Mouse (Mus musculus) MEL (cell line): Measurements from ENCODE around the gene Tbc1d10c. TPM values are rescaled to one million over a fixed set of nuclear protein-coding genes. Genes with fewer than 3 reads are reported as not detected.

Source experiments
- DNase-seq: peaks from one replicate; pipeline ENCODE4 v3.0.0; 2011; ENCODE audit warnings: low read depth, low spot score
- H3K27ac ChIP-seq: 2 replicates; pipeline ENCODE4 v1.5.1; 2012; ENCODE audit warnings: low read depth, mild to moderate bottlenecking, control low read depth, low read length, moderate library complexity; ENCODE audit not compliant: control insufficient read depth
- H3K27me3 ChIP-seq, 2 experiments: fragments of 150-350 bp in 1 of 2; sonication (generic) in 1 of 2; 2 replicates each; pipeline ENCODE4 v1.6.1; 2012; ENCODE audit warnings: low read length in 2 of 2, mild to moderate bottlenecking in 2 of 2, improper control_type of control experiment in 1 of 2, moderate library complexity in 1 of 2; ENCODE audit not compliant: insufficient read depth in 2 of 2, control insufficient read depth in 1 of 2
- H3K36me3 ChIP-seq, 2 experiments: 2 replicates each; pipeline ENCODE4 v1.6.1; 2012 to 2014; ENCODE audit warnings: low read length in 2 of 2, improper control_type of control experiment in 1 of 2, inconsistent platforms in 1 of 2, mild to moderate bottlenecking in 1 of 2; ENCODE audit not compliant: insufficient read depth in 2 of 2, control insufficient read depth in 1 of 2
- H3K4me1 ChIP-seq, 2 experiments: fragments of 150-350 bp in 1 of 2; sonication (generic) in 1 of 2; 2 replicates each; pipeline ENCODE4 v1.6.1; 2012; ENCODE audit warnings: low read length in 2 of 2, improper control_type of control experiment in 1 of 2, mild to moderate bottlenecking in 1 of 2; ENCODE audit not compliant: insufficient read depth in 2 of 2, control insufficient read depth in 1 of 2
- H3K4me3 ChIP-seq, 2 experiments: fragments of 150-350 bp in 1 of 2; sonication (generic) in 1 of 2; 2 replicates each; pipeline ENCODE4 v1.5.1; 2012; ENCODE audit warnings: low read depth in 2 of 2, low read length in 2 of 2, mild to moderate bottlenecking in 2 of 2, moderate library complexity in 2 of 2, control low read depth in 1 of 2, improper control_type of control experiment in 1 of 2; ENCODE audit not compliant: control insufficient read depth in 1 of 2, insufficient read depth in 1 of 2
- H3K79me2 ChIP-seq: 2 replicates; pipeline ENCODE4 v1.6.1; 2012; ENCODE audit warnings: mild to moderate bottlenecking, low read length, moderate library complexity; ENCODE audit not compliant: control insufficient read depth, poor library complexity, insufficient read depth
- H3K9ac ChIP-seq: 2 replicates; pipeline ENCODE4 v1.6.1; 2012; ENCODE audit warnings: low read depth, mild to moderate bottlenecking, control low read depth, low read length, moderate library complexity; ENCODE audit not compliant: control insufficient read depth, poor library complexity, severe bottlenecking
- H3K9me3 ChIP-seq: fragments of 150-350 bp; sonication (generic); replicated peaks from 2 replicates; pipeline ENCODE4 v1.6.1; 2012; ENCODE audit warnings: mild to moderate bottlenecking, low read length, improper control_type of control experiment, moderate library complexity; ENCODE audit not compliant: insufficient read depth
- BHLHE40 ChIP-seq: IDR thresholded peaks from 2 replicates; pipeline ENCODE4 v1.6.1; 2012; ENCODE audit warnings: low read depth, mild to moderate bottlenecking, inconsistent platforms, low read length, improper control_type of control experiment, borderline replicate concordance
- E2F4 ChIP-seq: IDR thresholded peaks from 2 replicates; pipeline ENCODE4 v1.6.1; 2011; ENCODE audit warnings: low read depth, low read length, improper control_type of control experiment, borderline replicate concordance
- EP300 ChIP-seq, 2 experiments: IDR thresholded peaks; 2 replicates each; pipeline ENCODE4 v1.6.1; 2011; ENCODE audit warnings: improper control_type of control experiment in 2 of 2, low read length in 2 of 2, low read depth in 1 of 2, mild to moderate bottlenecking in 1 of 2
- ETS1 ChIP-seq: IDR thresholded peaks from 2 replicates; pipeline ENCODE4 v1.6.1; 2012; ENCODE audit warnings: low read depth, mild to moderate bottlenecking, inconsistent platforms, low read length, improper control_type of control experiment, moderate library complexity
- GATA1 ChIP-seq: IDR thresholded peaks from 2 replicates; pipeline ENCODE4 v1.6.1; 2011; ENCODE audit warnings: low read depth, low read length, improper control_type of control experiment
- JUND ChIP-seq: IDR thresholded peaks from 2 replicates; pipeline ENCODE4 v1.6.1; 2011; ENCODE audit warnings: low read depth, mild to moderate bottlenecking, improper control_type of control experiment, low read length
- KAT2A ChIP-seq: conservative IDR thresholded peaks from 2 replicates; pipeline ENCODE4 v1.6.1; 2012; ENCODE audit warnings: low read depth, low read length, improper control_type of control experiment, inconsistent platforms
- MAZ ChIP-seq: IDR thresholded peaks from 2 replicates; pipeline ENCODE4 v1.6.1; 2012; ENCODE audit warnings: low read depth, mild to moderate bottlenecking, inconsistent platforms, low read length, improper control_type of control experiment
- MEF2A ChIP-seq: IDR thresholded peaks from 2 replicates; pipeline ENCODE4 v1.6.1; 2014; ENCODE audit warnings: low read depth, mild to moderate bottlenecking, inconsistent platforms, low read length, improper control_type of control experiment; ENCODE audit not compliant: poor library complexity, insufficient replicate concordance, severe bottlenecking; ENCODE audit errors: extremely low read depth
- MYB ChIP-seq: IDR thresholded peaks from 2 replicates; pipeline ENCODE4 v1.6.1; 2011; ENCODE audit warnings: mild to moderate bottlenecking, low read depth, low read length, improper control_type of control experiment
- MYC ChIP-seq: IDR thresholded peaks from 2 replicates; pipeline ENCODE4 v1.6.1; 2011; ENCODE audit warnings: low read depth, mild to moderate bottlenecking, low read length, improper control_type of control experiment, moderate library complexity
- NELFE ChIP-seq: IDR thresholded peaks from 2 replicates; pipeline ENCODE4 v1.6.1; 2011; ENCODE audit warnings: low read depth, low read length, improper control_type of control experiment
- NRF1 ChIP-seq: IDR thresholded peaks from 2 replicates; pipeline ENCODE4 v1.6.1; 2014; ENCODE audit warnings: low read depth, mild to moderate bottlenecking, inconsistent platforms, low read length, improper control_type of control experiment, moderate library complexity; ENCODE audit not compliant: poor library complexity, insufficient read depth, severe bottlenecking
- POLR2A ChIP-seq, 2 experiments: IDR thresholded peaks; 2 replicates each; pipeline ENCODE4 v1.6.1; 2011 to 2012; ENCODE audit warnings: low read length in 2 of 2, mild to moderate bottlenecking in 2 of 2, control low read depth in 1 of 2, improper control_type of control experiment in 1 of 2, low read depth in 1 of 2, moderate library complexity in 1 of 2; ENCODE audit not compliant: control insufficient read depth in 1 of 2, insufficient read depth in 1 of 2, poor library complexity in 1 of 2
- POLR2AphosphoS2 ChIP-seq: IDR thresholded peaks from 2 replicates; pipeline ENCODE4 v1.6.1; 2011; ENCODE audit warnings: low read length, improper control_type of control experiment
- POLR2AphosphoS5 ChIP-seq: IDR thresholded peaks from 2 replicates; pipeline ENCODE4 v1.6.1; 2012; ENCODE audit warnings: low read depth, borderline replicate concordance, mild to moderate bottlenecking, inconsistent platforms, low read length, moderate library complexity, mixed read lengths
- RCOR1 ChIP-seq: IDR thresholded peaks from 2 replicates; pipeline ENCODE4 v1.6.1; 2012; ENCODE audit warnings: low read depth, mild to moderate bottlenecking, inconsistent platforms, low read length, improper control_type of control experiment
- SMC3 ChIP-seq: IDR thresholded peaks from 2 replicates; pipeline ENCODE4 v1.6.1; 2011; ENCODE audit warnings: low read depth, low read length, improper control_type of control experiment
- TAL1 ChIP-seq: IDR thresholded peaks from 2 replicates; pipeline ENCODE4 v1.6.1; 2012; ENCODE audit warnings: mild to moderate bottlenecking, inconsistent platforms, low read length, moderate library complexity, mixed read lengths
- USF1 ChIP-seq: IDR thresholded peaks from 2 replicates; pipeline ENCODE4 v1.6.1; 2014; ENCODE audit warnings: low read depth, mild to moderate bottlenecking, inconsistent platforms, low read length, improper control_type of control experiment, moderate library complexity
- ZKSCAN1 ChIP-seq: IDR thresholded peaks from 2 replicates; pipeline ENCODE4 v1.6.1; 2012; ENCODE audit warnings: low read depth, mild to moderate bottlenecking, inconsistent platforms, low read length, improper control_type of control experiment, moderate library complexity
- ZNF384 ChIP-seq: IDR thresholded peaks from 2 replicates; pipeline ENCODE4 v1.6.1; 2012; ENCODE audit warnings: low read depth, mild to moderate bottlenecking, inconsistent platforms, low read length, improper control_type of control experiment
- polyA plus RNA-seq, 2 experiments: library from polyadenylated mRNA; stranded (reverse) in 1 of 2; unstranded in 1 of 2; fragments of >175 nt in 1 of 2; fragments of >200 nt in 1 of 2; gene quantifications; 2 replicates each; pipeline versions ENCODE4 v1.2.1 to v1.2.4; 2012; ENCODE audit warnings: low replicate concordance in 2 of 2, low read depth in 1 of 2; ENCODE audit not compliant: insufficient read length in 2 of 2, insufficient read depth in 1 of 2, missing spikeins in 1 of 2
- total RNA-seq: library from RNA; depleted of rRNA; stranded (reverse); fragments of 300-350 nt; gene quantifications from 2 replicates; pipeline ENCODE4 v1.2.3, GENCODE M21; 2012

Tbc1d10c gene
- total and polyA plus RNA-seq, 3 experiments: 14.0 to 15.5 TPM; not detected in 1

DNA sequence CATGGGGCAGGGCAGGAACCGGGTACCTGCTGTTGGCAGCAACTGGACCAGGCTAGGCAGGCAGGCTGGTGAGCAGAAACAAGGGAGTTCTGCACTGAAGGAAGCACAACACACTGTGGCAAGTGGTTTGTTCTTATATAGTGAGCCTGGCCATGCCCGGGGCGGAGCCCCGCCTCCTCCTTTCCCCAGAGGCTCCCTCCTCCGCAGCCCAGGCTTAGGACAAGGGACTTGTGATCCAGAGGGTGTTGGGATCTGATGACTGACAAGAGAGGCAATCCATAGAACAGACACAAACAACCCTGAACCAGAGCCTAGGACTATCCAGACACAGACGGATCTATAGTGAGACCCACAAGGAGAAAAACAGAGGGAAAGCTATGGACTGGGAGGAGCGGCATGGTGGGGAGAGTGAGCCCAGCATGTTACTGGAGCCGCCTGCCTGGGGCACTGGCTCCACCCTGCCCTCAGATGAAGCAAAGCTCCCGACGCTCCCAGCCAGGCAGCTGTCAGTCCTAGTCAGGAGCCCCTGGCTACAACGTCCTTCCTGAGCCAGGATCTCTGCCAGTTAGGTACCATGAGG is 15.6 kb downstream of the Tbc1d10c start, which contains the start of gene Carns1:
TSS of gene Carns1 (minus strand) at position 112 of the 580 bp plus-strand sequence.
- Histone ChIP-seq H3K9ac (no peak within 1 kb of the TSS), H3K27ac (no peak within 1 kb of the TSS), H3K36me3 (peaks cover 0 to under 1% of the 10 kb centered on the region in 2 experiments; a peak in 1 of 4 replicates), H3K27me3 (no peaks in the 10 kb centered on the region), H3K79me2 (no peaks in the 10 kb centered on the region), H3K4me1 (peaks cover 0 to 2% of the 10 kb centered on the region in 2 experiments; a peak in 1 of 4 replicates), H3K4me3 (no peak within 1 kb of the TSS), H3K9me3 (no peaks in the 10 kb centered on the region)
- DNase-seq: no peak
- TF ChIP-seq POLR2A (IDR thresholded peaks at IDR 0.05; ENCODE audit: control insufficient read depth in 1 of 2, insufficient read depth in 1 of 2, low read depth in 1 of 2, low read length in 2 of 2, poor library complexity in 1 of 2) (no peak), MYB (no peak), RCOR1 (no peak)

DNA sequence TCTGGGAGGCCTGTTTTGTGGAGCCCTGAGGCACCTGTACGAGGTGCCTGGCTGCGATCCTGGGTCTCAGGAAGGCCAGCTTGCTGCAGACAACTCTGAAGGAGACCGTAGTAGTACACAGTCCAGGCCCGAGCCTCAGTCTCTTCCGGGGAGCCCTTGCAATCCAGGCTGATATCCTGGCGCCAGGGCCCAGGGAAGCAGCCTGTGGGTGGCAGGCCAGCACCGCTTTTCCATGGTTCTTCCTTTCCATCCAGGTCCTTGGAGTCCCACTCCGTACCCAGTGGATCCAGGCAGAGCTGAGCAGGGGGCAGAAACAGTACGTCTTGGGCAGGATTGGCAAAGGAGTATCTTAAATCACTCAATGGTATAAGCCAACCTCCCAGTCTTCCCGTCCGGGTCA is 18.2 kb downstream of the Tbc1d10c start:
- peaks cover 0 to 4% of the 10 kb centered on the region in 2 experiments; a peak in 2 of 4 replicates for H3K36me3 ChIP-seq
- H3K79me2 ChIP-seq: no peaks in the 10 kb centered on the region; the same call in 1 of the 2 replicates
- TF ChIP-seq KAT2A (no peak), NELFE (no peak), EP300 (IDR thresholded peaks at IDR 0.05; ENCODE audit: low read depth in 1 of 2, low read length in 2 of 2) (no peak), ETS1 (no peak), MAZ (no peak), SMC3 (no peak), POLR2AphosphoS2 (no peak), MEF2A (no peak)
- no peak for DNase-seq
- no peak overlapping the region for H3K27ac ChIP-seq
- H3K27me3 ChIP-seq: no peaks in the 10 kb centered on the region
- peaks cover 0 to 8% of the 10 kb centered on the region in 2 experiments; a peak in 2 of 4 replicates for H3K4me1 ChIP-seq
- H3K9ac ChIP-seq: no peak overlapping the region
- H3K4me3 ChIP-seq: no peak overlapping the region
- no peaks in the 10 kb centered on the region for H3K9me3 ChIP-seq

DNA sequence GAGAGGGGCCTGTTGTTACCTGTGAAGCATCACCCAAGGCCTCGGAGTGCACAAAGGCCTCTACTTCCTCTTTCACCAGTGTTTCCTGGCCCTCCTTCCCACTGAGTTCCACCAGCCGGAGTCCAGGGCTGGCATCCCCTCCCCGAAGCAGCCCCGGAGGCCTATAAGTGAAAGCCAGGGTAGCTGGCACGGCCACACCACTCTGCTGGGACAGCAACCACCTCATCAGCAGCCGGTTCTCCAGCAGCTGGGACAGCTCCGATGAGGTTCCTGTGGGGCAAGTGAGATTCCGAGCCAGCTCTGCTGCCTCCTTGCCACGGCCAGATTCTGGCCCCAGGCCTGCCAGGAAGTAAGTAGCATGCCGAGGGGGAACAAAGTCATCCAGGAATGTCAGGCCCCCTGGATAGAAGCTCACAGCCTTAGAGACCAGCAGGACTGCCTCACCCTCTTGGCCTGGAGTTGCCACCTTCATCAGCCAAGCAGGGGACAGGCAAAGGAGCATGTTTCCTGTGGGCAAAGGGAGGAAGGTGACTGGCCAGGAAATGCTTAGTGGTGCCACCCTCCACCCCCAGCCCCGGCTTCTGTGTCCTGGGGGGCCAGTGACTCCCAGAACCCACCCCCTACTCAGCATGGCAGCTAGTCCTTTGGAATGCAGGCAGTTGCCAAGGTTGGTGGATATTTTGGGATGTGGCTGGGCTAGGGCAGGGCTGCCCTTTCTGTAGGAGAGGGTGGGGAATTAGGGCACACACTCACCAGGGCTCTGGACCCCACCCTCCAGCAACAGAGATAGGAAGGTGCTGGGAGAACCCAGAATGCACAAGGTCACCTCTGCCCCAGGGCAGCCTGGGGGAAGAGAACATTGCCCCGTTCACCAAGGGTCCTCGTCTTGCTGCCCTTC is 19.4 kb downstream of the Tbc1d10c start:
- peaks cover 0 to 8% of the 10 kb centered on the region in 2 experiments; a peak in 2 of 4 replicates for H3K4me1 ChIP-seq
- H3K36me3 ChIP-seq: peaks cover 0 to 4% of the 10 kb centered on the region in 2 experiments; a peak in 2 of 4 replicates
- H3K79me2 ChIP-seq: no peaks in the 10 kb centered on the region; the same call in 1 of the 2 replicates
- H3K4me3 ChIP-seq: no peak overlapping the region
- H3K27me3 ChIP-seq: no peaks in the 10 kb centered on the region
- no peaks in the 10 kb centered on the region for H3K9me3 ChIP-seq
- no peak overlapping the region for H3K9ac ChIP-seq
- no peak overlapping the region for H3K27ac ChIP-seq
- DNase-seq: peak; percentile 20
- TF ChIP-seq E2F4: no peak
- no peak for TF ChIP-seq KAT2A
- no peak for TF ChIP-seq NRF1
- TF ChIP-seq POLR2A (IDR thresholded peaks at IDR 0.05; ENCODE audit: control insufficient read depth in 1 of 2, insufficient read depth in 1 of 2, low read depth in 1 of 2, low read length in 2 of 2, poor library complexity in 1 of 2): no peak
- no peak for TF ChIP-seq MYC
- no peak for TF ChIP-seq RCOR1
- TF ChIP-seq POLR2AphosphoS5: no peak
- TF ChIP-seq USF1: no peak
- TF ChIP-seq BHLHE40: no peak
- no peak for TF ChIP-seq GATA1
- TF ChIP-seq SMC3: no peak
- TF ChIP-seq ZNF384: no peak
- no peak for TF ChIP-seq JUND
- no peak for TF ChIP-seq ZKSCAN1
- no peak for TF ChIP-seq MEF2A
- TF ChIP-seq TAL1: no peak
